Mouse (Mus musculus): ENCODE data around the gene Acvrl1.
"Not testable (repeated sequence)": the region's sequence is repeated elsewhere in the genome, so short reads cannot be mapped to it uniquely, and the experiment has no call there.

Gene Acvrl1

DNA sequence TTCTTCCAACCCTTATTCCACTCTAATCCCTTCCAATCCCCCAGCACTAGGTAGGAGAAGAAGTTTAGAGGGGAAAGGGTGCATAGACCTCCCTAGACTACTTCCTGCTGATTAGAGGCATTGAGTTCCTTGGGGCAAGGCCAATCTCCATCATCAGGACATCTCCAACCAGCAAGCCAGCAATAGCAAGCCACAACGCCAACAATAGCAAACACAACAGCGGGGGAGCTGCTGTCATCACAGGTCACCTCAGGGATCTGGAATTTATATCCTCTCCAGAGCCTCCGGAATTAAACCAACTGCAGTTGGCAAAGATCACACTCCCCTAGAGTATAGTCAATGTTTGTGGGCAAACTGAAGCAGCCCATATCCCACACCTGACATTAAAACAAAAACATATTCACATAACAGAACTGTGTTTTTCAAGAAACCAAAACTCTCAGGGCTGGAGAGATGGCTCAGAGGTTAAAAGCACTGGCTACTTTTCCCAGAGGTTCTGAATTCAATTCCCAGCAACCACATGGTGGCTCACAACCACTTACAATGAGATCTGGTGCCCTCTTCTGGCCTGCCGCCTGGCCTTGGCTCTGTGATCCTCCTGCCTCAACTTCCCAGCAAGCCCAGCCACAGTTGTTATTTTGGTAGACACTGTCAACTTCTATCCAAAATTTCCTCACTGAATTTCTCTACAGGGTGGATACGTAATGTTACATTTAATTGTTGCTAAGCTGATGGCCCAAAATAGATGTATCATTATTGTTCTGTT is 20.2 kb upstream of the Acvrl1 start:
- no peak for DNase-seq

DNA sequence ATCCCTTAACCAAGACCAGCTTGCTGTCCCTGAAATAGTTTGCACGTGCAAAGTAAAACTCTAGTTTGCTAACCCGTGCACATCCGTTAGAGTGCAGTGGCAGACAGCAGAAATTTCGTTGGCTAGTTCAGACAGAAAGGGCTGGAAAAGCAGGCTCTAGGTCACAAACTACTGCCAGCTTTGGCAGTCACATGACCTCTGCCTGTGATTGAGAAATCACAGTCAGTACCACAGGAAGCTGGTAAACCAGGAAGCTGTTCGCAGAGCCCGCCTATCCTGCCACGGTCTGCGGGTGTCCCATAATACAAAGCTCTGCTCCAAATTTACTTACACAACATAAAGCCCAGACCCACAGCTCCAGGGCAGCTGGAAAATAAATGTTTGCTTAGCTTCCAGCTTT is 15.1 kb upstream of the Acvrl1 start:
- peak; percentile 91 for DNase-seq

DNA sequence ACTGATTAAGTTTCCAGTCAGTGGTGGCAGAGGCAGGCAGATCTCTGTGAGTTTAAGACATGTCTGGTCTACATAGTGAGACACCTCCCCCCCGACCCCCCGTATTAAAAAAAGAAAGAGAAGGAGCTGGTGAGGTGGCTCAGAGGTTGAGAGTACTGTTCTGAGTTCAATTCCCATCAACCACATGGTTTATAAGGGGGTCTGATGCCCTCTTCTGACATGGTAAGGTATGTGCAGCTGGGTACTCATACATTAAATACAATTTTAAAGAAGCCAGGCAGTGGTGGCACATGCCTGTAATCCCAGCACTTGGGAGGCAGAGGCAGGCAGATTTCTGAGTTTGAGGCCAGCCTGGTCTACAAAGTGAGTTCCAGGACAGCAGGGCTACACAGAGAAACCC is 14.5 kb upstream of the Acvrl1 start:
- not testable (repeated sequence) for DNase-seq

DNA sequence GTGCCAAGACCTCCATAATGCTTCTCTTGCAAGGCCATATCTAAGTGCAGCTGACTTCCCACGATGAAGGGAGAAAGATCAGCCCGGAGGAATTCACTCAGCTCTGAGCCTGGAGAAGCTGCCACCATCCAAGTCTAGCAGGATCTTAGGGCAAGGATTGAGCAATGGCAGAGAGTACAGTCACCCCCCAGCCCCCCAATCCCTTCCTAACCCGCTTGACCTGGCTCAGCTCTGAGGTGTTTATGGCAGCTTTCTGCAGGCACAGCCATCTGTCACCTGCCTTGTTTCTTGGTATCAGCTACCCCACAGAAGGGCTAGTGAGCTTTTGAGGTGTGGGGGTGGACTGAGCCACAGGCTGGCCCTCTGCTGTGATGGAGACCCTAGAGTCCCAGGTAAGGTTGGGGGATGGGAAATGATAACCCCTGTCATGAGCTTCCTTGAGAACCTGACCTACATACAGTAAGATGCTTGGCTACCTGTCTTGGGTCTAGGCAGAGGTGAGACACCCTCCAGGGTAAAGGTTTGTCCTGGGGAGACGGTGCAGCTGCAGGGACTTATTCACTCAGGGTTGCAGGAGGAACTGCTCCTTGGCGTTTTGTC is 12.7 kb upstream of the Acvrl1 start, which contains the start of gene Ankrd33:
TSS of gene Ankrd33 (plus strand) at position 245 of the 600 bp plus-strand sequence.
- DNase-seq: no peak

DNA sequence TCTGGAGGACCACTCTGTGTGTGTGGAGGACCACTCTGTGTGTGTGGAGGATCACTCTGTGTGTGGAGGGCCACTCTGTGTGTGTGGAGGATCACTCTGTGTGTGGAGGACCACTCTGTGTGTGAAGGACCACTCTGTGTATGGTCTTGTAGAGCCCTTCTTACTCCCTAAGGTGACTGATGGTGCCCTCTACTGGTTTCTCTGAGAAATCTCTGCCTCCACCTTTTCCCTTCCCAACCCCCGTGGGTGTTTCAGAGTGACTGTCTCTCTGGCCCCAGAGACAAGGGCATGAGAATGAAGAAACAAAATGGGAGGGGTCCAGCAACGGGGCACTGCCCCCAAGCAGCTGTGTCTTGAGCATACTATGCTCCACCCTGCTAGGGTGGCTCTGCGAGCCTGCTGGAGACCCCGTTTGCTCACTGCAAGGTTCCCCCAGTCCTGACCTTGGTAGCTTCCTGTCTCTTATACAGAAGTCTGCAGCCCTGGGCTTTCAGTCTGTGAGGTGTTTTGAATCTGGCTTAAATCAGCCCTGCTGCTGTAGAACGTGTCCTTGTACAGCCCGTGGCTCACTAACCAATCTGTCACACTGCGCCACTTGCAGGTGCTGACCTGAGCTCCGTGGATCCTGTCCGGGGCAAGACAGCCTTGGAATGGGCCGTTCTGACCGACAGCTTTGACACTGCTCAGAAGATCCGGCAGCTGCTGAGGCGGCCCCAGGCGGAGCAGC is 9.8 kb upstream of the Acvrl1 start:
- peak; percentile 61 for DNase-seq

- DNase-seq: no peak
Observed at GRCm38 (mm10) chr15:101121411-101122289, 6.7 kb upstream of the Acvrl1 start.

DNA sequence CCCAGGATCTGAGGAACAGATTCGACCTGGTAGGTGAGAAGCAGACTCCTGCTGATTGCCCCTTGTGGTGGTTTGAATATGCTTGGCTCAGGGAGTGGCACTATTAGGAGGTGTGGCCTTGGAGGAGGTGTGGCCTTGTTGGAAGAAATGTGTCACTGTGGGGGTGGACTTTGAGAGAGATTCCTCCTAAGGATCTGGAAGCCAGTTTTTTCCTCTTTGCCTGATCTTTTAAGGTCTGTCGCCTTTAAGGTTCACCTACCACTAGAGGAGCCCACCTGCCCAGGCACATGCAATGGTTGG is 6.1 kb upstream of the Acvrl1 start:
- peak; percentile 81 for DNase-seq

- DNase-seq: peak; percentile 83
Observed at GRCm38 (mm10) chr15:101123202-101123601, 5.1 kb upstream of the Acvrl1 start.

DNA sequence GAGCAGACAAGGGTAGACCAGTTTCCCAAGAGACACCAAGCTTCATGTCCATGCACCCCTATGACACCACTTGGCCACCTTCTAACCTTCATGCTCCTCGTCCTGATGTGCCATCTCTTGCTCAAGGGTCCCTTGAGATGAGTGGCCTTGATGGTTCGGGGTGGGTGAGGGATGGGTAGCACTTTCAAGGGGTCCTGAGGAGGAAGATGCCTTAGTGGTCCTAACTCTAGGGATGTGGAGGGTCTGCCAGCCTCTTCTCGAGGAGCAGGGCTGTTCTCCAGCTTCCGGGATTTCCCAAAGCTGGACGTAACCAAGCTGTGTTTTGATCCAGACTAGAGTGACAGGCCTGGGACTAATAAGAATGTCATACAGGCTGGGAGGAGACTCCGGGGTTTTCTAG is 2.8 kb upstream of the Acvrl1 start:
- no peak for DNase-seq

DNA sequence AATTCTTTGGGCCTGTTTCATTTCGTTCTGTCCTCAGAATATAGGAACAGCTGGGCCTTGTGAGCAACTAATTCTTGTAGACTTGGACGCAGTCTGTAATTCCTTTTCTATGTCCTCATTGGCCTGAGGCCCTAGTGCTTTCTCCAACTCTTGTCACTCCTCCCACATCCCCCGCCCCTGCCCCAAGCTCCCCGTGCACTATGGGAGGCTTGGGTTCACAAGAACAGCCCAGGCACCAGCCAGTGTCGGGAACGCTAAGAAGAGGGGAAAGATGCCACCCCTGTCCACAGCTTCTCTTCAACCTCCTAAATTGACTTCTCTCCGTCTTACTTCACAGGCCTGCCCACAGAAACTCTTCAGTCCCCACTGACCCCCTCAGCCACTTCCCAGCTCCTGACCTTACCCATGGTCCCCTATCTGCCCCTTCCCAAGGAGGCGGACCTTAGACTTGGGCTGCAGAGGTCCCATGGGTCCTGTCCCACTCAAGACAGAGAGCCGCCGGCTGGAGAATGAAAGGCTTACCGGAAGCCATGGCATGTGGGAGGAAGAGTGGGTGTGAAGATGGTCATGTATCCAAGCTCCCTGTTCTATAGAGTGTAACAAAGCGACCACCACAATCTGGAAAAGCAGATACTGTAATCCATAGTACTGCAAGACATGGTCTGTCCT is 1.3 kb upstream of the Acvrl1 start:
- DNase-seq: peak; percentile 72

DNA sequence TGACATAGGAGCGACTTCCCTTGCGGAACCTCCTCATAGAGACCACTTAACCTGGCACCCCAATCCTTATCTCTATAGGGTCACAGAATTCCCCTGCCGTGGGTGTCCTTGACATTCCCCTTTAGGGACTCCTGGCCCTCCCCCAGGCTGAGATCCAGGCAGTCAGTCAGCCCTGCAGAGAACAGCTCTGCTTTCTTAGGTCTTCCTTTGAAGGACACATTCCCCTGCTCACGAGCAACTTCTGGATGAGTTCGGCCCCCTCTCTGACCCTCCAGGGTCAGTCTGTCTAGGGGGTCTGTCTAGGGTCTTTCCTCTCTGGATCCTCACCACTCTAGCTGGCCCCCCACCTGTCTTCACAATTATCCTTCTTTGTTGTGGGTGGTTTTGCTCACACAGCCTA is 1.1 kb downstream of the Acvrl1 start:
- DNase-seq: no peak

DNA sequence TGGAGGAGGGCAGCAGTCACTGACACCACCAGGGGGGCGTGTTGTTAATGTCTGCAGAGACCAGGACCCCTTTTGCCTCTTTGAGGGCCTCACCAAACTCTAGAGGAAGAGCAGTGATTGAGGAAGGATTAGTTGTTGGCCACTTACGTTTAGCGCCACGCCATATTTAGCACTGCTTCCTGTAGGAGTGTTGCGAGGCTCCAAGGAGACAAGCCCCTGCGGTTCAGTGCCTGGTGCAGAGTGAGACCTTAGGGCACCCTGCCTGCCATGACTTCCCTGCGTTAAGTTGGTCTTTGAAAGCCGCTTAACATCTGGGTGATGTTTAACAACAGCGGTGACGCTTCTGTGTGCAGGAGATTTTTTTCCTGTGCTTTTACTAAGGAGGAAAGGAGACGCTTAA is 3.2 kb downstream of the Acvrl1 start:
- no peak for DNase-seq

DNA sequence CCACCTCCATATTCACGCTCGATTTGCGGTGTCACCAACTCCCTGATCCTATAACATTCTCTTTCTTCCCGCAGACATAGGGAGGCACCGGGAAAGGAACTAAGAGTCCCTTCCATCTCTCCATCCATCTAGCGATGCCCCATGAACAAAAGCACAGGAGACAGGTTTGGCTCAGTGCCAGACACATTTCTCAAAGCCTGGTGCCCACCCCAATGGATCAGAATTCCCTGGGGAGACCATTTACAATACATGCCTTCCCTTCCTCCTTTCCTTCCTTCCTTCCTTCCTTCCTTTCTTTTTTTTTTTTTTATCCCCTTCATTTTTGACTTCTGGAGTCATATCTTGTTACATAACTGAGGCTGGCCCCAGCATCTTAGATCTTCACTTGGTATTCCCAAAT is 3.7 kb downstream of the Acvrl1 start:
- no peak for DNase-seq

GRCm38 (mm10) chr15:101132761-101133160 is 4.4 kb downstream of the Acvrl1 start:
- DNase-seq: no peak

GRCm38 (mm10) chr15:101133993-101134704 is 5.8 kb downstream of the Acvrl1 start:
- peak; percentile 90 for DNase-seq

GRCm38 (mm10) chr15:101135405-101135804 is 7.1 kb downstream of the Acvrl1 start:
- DNase-seq: no peak

DNA sequence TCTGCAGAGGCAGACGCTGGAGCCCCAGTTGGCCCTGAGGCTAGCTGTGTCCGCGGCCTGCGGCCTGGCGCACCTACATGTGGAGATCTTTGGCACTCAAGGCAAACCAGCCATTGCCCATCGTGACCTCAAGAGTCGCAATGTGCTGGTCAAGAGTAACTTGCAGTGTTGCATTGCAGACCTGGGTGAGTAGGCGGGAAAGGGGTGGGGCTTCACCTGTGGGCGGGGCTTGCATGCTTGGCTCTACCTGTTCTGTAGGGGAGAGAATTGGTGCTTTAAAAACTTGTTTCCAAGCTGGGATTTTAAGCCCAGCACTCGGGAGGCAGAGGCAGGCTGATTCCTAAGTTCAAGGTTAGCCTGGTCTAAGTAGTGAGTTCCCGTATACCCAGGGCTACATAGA is 9.1 kb downstream of the Acvrl1 start:
- DNase-seq: no peak

GRCm38 (mm10) chr15:101138675-101139074 is 10.4 kb downstream of the Acvrl1 start:
- DNase-seq: no peak

GRCm38 (mm10) chr15:101139885-101140284 is 11.6 kb downstream of the Acvrl1 start:
- DNase-seq: no peak

DNA sequence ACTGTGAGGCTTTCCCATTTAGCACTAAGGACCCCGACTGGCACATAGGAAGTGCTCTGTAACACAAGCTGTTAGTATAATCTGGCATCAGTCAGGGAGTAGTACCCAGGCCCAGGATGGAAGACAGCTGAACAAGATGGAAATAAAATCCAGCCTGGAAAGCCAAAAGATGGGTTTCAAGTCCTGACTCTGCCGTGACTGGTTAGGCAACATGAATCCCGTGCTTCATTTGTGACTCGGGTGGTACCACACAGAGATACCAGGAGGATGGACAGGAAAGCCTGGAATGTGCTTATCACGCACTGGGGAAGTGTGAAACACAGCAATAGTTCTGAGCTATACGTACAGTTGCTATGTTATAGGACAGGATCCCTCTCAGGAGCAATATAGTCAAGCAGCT is 12.3 kb downstream of the Acvrl1 start:
- no peak for DNase-seq

DNA sequence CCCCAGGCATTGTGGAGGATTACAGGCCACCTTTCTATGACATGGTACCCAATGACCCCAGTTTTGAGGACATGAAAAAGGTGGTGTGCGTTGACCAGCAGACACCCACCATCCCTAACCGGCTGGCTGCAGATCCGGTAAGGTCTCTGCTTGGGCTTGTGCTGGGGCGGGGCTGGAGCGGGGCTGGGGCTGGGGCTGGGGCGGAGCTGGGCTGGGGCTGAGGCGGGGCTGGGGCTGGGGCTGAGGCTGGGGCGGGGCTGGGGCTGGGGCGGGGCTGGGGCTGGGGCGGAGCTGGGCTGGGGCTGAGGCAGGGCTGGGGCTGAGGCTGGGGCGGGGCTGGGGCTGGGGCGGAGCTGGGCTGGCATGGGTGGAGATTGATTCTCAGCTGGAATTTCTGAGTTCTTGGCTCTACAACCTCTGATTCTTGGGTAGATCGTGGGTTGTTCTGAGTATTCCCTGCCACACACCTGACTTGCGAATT is 12.8 kb downstream of the Acvrl1 start:
- DNase-seq: peak; percentile 71

- no peak for DNase-seq
Observed at GRCm38 (mm10) chr15:101142672-101143071, 14.3 kb downstream of the Acvrl1 start.
